Mouse (Mus musculus): ENCODE measurements around the gene Tbx19. TPM values are rescaled to one million over a fixed set of nuclear protein-coding genes. Genes with fewer than 3 reads are reported as not detected.

Tbx19 gene
- 0.05 TPM in 1 of 2 replicates, not detected in the other for polyA plus RNA-seq (2015; fragmentation: Nextera tagmentation; extraction: Ambion mirVana)

DNA sequence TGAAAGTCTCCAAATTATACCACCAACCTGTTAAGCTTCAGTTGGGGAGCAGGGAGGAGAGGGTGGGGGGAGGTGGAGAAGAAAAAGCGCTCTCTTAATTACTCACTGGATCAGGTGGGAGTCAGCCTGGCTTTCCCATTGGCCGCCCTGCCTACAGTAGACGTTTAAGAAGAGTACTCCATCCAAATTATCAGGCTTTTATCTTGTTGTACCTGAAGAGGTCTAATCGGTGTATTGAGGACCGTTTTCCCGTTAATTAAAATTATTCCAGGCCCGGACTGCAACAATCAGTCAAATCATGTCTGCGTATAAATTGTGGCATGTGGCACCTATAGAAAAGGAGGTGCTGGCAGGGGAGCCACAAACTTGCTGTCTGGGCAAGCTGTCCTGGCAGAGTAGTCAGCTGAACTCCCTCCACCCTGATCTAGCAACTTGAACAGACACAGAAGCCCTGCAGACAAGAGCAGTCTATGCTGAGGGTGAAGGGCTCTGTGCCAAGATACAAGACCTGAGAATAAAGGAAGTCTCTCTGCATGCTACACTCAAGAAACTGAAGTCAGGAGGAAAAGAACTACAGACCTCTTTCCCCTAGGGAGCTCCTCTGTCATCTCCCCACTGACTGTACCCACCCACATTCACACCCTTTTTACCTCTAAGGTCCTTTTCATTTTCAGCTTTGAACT lies at the start of gene Tbx19:
Tbx19 (minus strand) TSS at position 51 of the 683 bp plus-strand sequence.
- H3K9me3 ChIP-seq (ENCODE audit: control insufficient read depth, low read length): no peaks in the 10 kb centered on the region
- 76% methylated on average over 8 of the region's 8 CpGs for WGBS
- no peak within 1 kb of the TSS for H3K4me2 ChIP-seq (ENCODE audit: low read depth, low read length)
- no peaks in the 10 kb centered on the region for H3K36me3 ChIP-seq (ENCODE audit: control insufficient read depth, insufficient read depth, low read length)
- no peak for ATAC-seq (ENCODE audit: low read depth)
- H3K9ac ChIP-seq (ENCODE audit: low read length): no peak within 1 kb of the TSS
- no peak within 1 kb of the TSS for H3K4me3 ChIP-seq (ENCODE audit: low read length)
- H3K27me3 ChIP-seq (ENCODE audit: control insufficient read depth, insufficient read depth, low read depth, low read length): no peaks in the 10 kb centered on the region
- no peaks in the 10 kb centered on the region for H3K4me1 ChIP-seq (replicated peaks; ENCODE audit: control insufficient read depth, insufficient read depth, low read length)
- no peak within 1 kb of the TSS for H3K27ac ChIP-seq (ENCODE audit: low read length)

DNA sequence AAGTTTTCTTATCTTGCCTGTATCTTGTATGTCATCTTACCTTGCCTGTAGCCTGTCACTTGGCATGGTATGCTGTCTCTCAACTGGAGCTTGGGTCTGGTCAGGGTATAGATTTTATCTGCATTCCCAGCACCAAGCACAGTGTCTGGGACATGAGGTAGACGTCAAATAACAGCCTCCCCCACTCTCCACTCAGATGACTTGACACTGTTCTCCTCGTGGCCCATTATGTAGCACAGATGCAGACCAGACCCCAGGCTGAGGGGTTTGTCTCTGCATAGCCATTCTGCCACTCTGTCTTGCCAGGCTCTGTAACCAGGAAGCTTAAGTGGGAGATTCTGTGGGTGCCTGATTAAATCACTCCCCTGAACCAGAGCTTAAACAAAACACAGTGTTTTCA lies 45.0 kb upstream of the Tbx19 start:
- H3K27ac ChIP-seq (ENCODE audit: low read length): no peak overlapping the region
- H3K36me3 ChIP-seq (ENCODE audit: control insufficient read depth, insufficient read depth, low read length): no peaks in the 10 kb centered on the region
- no peaks in the 10 kb centered on the region for H3K9me3 ChIP-seq (ENCODE audit: control insufficient read depth, low read length)
- no peak overlapping the region for H3K4me2 ChIP-seq (ENCODE audit: low read depth, low read length)
- H3K4me1 ChIP-seq (replicated peaks; ENCODE audit: control insufficient read depth, insufficient read depth, low read length): no peaks in the 10 kb centered on the region
- WGBS: 8% methylated on average over 2 of the region's 2 CpGs
- no peak for ATAC-seq (ENCODE audit: low read depth)
- no peak overlapping the region for H3K9ac ChIP-seq (ENCODE audit: low read length)
- no peaks in the 10 kb centered on the region for H3K27me3 ChIP-seq (ENCODE audit: control insufficient read depth, insufficient read depth, low read depth, low read length)
- no peak overlapping the region for H3K4me3 ChIP-seq (ENCODE audit: low read length)

DNA sequence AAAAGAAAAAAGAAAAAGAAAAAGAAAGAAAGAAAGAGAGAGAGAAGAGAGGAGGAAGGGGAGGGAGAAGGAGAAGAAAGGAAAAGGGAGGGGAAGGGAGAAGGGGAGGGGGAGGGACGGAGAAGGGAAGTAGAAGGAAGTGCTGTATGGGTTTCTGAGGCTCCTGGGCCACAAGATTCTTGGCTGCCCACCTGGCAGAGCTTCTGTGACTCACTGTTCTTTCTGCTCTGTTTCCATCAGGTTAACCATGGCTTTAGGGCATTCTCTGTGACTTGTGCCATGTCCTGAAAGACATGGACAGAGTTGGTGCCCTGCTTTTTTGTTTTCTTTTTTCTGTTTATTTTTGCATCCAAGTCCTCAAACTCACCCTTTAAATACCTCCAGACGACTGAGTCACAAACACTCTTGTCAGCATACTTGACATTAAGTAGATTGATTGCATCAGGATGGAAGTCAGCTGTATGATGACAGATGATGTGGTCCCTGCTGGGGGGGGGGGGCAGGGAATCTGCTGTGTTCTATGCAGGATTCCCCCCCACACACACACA lies 43.0 kb upstream of the Tbx19 start:
- ATAC-seq (ENCODE audit: low read depth): no peak
- H3K27ac ChIP-seq (ENCODE audit: low read length): no peak overlapping the region
- no peak overlapping the region for H3K4me2 ChIP-seq (ENCODE audit: low read depth, low read length)
- no peaks in the 10 kb centered on the region for H3K9me3 ChIP-seq (ENCODE audit: control insufficient read depth, low read length)
- no peaks in the 10 kb centered on the region for H3K27me3 ChIP-seq (ENCODE audit: control insufficient read depth, insufficient read depth, low read depth, low read length)
- H3K9ac ChIP-seq (ENCODE audit: low read length): no peak overlapping the region
- no peak overlapping the region for H3K4me3 ChIP-seq (ENCODE audit: low read length)
- WGBS: 22% methylated on average over 2 of the region's 2 CpGs
- no peaks in the 10 kb centered on the region for H3K4me1 ChIP-seq (replicated peaks; ENCODE audit: control insufficient read depth, insufficient read depth, low read length)
- H3K36me3 ChIP-seq (ENCODE audit: control insufficient read depth, insufficient read depth, low read length): no peaks in the 10 kb centered on the region

DNA sequence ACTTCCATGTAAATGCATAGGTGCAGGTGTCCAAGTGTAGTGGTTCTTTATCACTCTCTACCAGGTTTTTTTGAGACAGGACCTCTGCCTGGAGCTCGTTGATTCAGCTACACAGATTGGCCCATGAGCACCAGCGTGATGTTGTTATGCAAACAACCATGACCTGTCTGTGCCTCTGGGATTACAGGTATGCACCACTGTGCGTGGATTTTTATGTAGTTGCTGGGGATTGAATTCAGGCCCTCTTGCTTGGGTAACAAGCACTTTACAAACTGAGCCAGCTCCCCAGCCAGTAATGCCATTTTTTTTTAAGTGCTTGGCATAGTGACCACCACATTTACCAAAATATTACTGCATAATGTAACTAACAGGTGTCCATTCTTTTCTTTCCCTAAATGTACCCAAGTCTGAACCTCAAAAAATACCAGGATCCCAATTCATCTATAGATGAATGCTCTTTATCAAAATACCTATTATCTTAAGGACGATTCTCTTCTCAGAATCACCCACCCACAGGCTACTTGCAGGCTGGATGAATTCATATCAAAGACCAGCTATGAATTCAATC lies 41.0 kb upstream of the Tbx19 start:
- Histone ChIP-seq H3K27me3 (ENCODE audit: control insufficient read depth, insufficient read depth, low read depth, low read length) (no peaks in the 10 kb centered on the region), H3K4me1 (replicated peaks; ENCODE audit: control insufficient read depth, insufficient read depth, low read length) (no peaks in the 10 kb centered on the region), H3K4me3 (ENCODE audit: low read length) (no peak overlapping the region), H3K9ac (ENCODE audit: low read length) (no peak overlapping the region), H3K4me2 (ENCODE audit: low read depth, low read length) (no peak overlapping the region), H3K27ac (ENCODE audit: low read length) (no peak overlapping the region), H3K9me3 (ENCODE audit: control insufficient read depth, low read length) (no peaks in the 10 kb centered on the region), H3K36me3 (ENCODE audit: control insufficient read depth, insufficient read depth, low read length) (no peaks in the 10 kb centered on the region)
- ATAC-seq (ENCODE audit: low read depth): no peak
- WGBS: 69% methylated on average over 4 of the region's 4 CpGs

DNA sequence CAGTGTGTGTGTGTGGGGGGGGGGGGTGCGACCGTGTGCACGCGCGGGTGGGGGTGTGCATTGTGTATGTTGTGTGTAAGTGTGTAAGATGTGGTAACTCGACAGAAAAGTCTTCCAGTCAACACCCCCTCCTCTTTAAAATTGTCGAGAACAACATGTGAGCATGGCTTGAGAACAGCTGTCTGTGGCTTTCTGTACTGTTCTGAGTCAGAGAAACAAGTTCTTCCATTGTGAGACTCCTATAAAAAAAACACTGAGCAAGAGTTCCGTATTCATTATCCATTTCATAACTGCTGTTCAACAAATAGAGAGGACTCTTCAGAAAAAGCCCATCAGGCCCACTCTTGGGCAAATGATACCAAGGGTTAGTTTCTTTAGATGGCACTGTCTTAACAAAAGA lies 40.2 kb upstream of the Tbx19 start:
- WGBS: 40% methylated on average over 8 of the region's 8 CpGs
- H3K9me3 ChIP-seq (ENCODE audit: control insufficient read depth, low read length): no peaks in the 10 kb centered on the region
- no peak overlapping the region for H3K27ac ChIP-seq (ENCODE audit: low read length)
- no peaks in the 10 kb centered on the region for H3K4me1 ChIP-seq (replicated peaks; ENCODE audit: control insufficient read depth, insufficient read depth, low read length)
- H3K4me2 ChIP-seq (ENCODE audit: low read depth, low read length): no peak overlapping the region
- H3K27me3 ChIP-seq (ENCODE audit: control insufficient read depth, insufficient read depth, low read depth, low read length): no peaks in the 10 kb centered on the region
- no peak overlapping the region for H3K9ac ChIP-seq (ENCODE audit: low read length)
- H3K36me3 ChIP-seq (ENCODE audit: control insufficient read depth, insufficient read depth, low read length): no peaks in the 10 kb centered on the region
- H3K4me3 ChIP-seq (ENCODE audit: low read length): no peak overlapping the region
- peak; percentile 35; the same call in 1 of the 2 replicates for ATAC-seq (ENCODE audit: low read depth)

DNA sequence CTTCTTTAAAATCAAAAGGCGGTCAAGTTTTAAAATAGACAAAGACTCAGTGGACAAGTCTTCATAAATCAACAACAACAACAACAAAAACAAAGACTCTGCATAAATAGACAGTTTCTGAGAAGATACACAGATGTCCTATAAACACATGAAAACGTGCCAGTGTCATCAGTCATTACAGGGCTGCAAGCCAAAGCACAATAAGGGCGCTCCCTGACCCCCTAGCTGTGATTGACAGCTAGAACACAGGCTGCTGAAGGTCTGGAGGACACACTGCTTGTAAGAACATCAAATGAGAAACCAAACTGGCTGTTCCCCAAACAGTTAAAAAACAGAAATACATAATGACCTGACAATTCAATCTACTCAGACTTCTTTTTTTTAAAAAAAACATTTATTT lies 39.1 kb upstream of the Tbx19 start:
- Histone ChIP-seq H3K4me2 (ENCODE audit: low read depth, low read length) (no peak overlapping the region), H3K9ac (ENCODE audit: low read length) (no peak overlapping the region), H3K9me3 (ENCODE audit: control insufficient read depth, low read length) (no peaks in the 10 kb centered on the region), H3K36me3 (ENCODE audit: control insufficient read depth, insufficient read depth, low read length) (no peaks in the 10 kb centered on the region), H3K27ac (ENCODE audit: low read length) (no peak overlapping the region), H3K27me3 (ENCODE audit: control insufficient read depth, insufficient read depth, low read depth, low read length) (no peaks in the 10 kb centered on the region), H3K4me1 (replicated peaks; ENCODE audit: control insufficient read depth, insufficient read depth, low read length) (0 out of 2 replicates have a peak, but pooled peaks cover 2% of the 10 kb centered on the region), H3K4me3 (ENCODE audit: low read length) (no peak overlapping the region)
- ATAC-seq (ENCODE audit: low read depth): peak; percentile 65
- WGBS: 59% methylated on average over 3 of the region's 3 CpGs

DNA sequence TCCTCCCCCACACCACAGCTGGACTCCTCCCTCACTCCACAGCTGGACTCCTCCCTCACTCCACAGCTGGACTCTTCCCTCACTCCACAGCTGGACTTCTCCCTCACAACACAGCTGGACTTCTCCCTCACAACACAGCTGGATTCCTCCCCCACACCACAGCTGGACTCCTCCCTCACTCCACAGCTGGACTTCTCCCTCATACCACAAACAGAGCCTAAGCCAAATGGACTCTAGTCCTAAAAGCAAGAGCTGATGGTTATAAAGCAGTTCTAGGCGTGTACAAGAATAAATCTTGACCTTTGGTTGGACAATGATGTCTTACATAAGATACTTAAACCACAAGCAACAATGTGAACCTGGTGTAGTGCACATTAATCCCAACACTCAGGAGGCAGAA lies 38.4 kb upstream of the Tbx19 start:
- Histone ChIP-seq H3K4me2 (ENCODE audit: low read depth, low read length) (no peak overlapping the region), H3K4me1 (replicated peaks; ENCODE audit: control insufficient read depth, insufficient read depth, low read length) (0 out of 2 replicates have a peak, but pooled peaks cover 2% of the 10 kb centered on the region), H3K4me3 (ENCODE audit: low read length) (no peak overlapping the region), H3K36me3 (ENCODE audit: control insufficient read depth, insufficient read depth, low read length) (no peaks in the 10 kb centered on the region), H3K9me3 (ENCODE audit: control insufficient read depth, low read length) (no peaks in the 10 kb centered on the region), H3K27ac (ENCODE audit: low read length) (peak overlapping the region; percentile 3; the same call in 1 of the 2 replicates), H3K9ac (ENCODE audit: low read length) (no peak overlapping the region), H3K27me3 (ENCODE audit: control insufficient read depth, insufficient read depth, low read depth, low read length) (no peaks in the 10 kb centered on the region)
- WGBS: 64% methylated on average over 1 of the region's 1 CpGs
- ATAC-seq (ENCODE audit: low read depth): no peak

DNA sequence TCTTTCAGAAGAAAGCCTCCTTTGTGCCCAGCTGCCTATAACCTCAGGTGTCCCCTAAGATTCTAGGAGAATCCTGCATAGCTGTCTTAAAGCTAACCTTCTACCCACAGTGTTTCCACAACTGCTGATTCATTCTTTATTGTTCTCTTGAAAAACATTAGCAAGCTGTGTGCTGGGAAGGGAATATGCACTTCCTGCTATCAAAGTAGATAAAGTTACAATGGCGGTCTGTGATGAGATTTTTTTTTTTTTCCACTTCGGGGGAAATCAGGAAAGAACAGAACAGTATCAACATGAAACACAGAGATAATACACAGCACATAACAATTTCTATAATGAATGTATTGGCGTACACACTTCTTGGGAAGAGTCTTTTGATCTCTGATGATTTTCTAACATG lies 37.3 kb upstream of the Tbx19 start:
- Histone ChIP-seq H3K9me3 (ENCODE audit: control insufficient read depth, low read length) (no peaks in the 10 kb centered on the region), H3K9ac (ENCODE audit: low read length) (no peak overlapping the region), H3K4me2 (ENCODE audit: low read depth, low read length) (no peak overlapping the region), H3K4me3 (ENCODE audit: low read length) (no peak overlapping the region), H3K36me3 (ENCODE audit: control insufficient read depth, insufficient read depth, low read length) (no peaks in the 10 kb centered on the region), H3K4me1 (replicated peaks; ENCODE audit: control insufficient read depth, insufficient read depth, low read length) (peaks cover 2% of the 10 kb centered on the region; the same call in 1 of the 2 replicates), H3K27me3 (ENCODE audit: control insufficient read depth, insufficient read depth, low read depth, low read length) (no peaks in the 10 kb centered on the region), H3K27ac (ENCODE audit: low read length) (no peak overlapping the region)
- ATAC-seq (ENCODE audit: low read depth): no peak
- WGBS: 41% methylated on average over 3 of the region's 3 CpGs

DNA sequence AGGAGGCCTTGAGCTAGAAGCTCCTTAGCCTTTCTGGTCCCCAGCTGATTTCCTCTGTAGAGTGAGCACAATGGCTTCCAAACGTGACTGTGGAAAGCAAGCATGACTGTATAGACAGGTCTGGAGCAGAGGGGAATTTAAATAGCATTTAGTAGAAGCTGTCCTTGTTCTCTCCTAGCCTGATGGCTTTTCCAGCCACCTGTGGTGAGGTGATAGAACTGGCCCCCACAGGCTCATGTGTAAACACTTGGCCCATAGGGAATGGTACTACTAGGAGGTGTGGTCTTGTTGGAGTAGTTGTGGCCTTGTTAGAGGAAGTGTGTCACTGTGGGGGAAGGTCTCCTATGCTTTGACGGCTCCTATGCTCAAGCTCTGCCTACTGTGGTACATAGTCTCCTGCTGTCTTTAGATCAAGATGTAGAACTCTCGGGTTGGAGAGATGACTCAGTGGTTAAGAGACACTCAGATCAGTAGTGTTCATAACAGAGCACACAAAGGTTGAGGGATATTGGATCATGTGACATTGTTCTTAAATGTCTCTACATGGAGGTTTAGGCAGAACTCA lies 34.9 kb upstream of the Tbx19 start:
- H3K27ac ChIP-seq (ENCODE audit: low read length): no peak overlapping the region
- WGBS: 47% methylated on average over 3 of the region's 3 CpGs

More for the DNA sequence above, 34.9 kb upstream of the Tbx19 start:
- Histone ChIP-seq H3K9ac (ENCODE audit: low read length) (no peak overlapping the region), H3K4me3 (ENCODE audit: low read length) (no peak overlapping the region), H3K36me3 (ENCODE audit: control insufficient read depth, insufficient read depth, low read length) (no peaks in the 10 kb centered on the region), H3K27me3 (ENCODE audit: control insufficient read depth, insufficient read depth, low read depth, low read length) (no peaks in the 10 kb centered on the region), H3K4me2 (ENCODE audit: low read depth, low read length) (no peak overlapping the region), H3K4me1 (replicated peaks; ENCODE audit: control insufficient read depth, insufficient read depth, low read length) (peaks cover 2% of the 10 kb centered on the region; the same call in 1 of the 2 replicates), H3K9me3 (ENCODE audit: control insufficient read depth, low read length) (no peaks in the 10 kb centered on the region)
- no peak for ATAC-seq (ENCODE audit: low read depth)
